Mouse (Mus musculus) stomach, postnatal 0 days (tissue): ENCODE measurements at regions not wholly inside any gene's neighbourhood (a gene's known extent, or its start where the extent isn't known, plus 50 kb on each side); places are given as distances from the start of the nearest gene placed in this dataset.

Experiments used
- CTCF ChIP-seq: IDR thresholded peaks from 2 replicates; pipeline ENCODE4 v1.5.1; 2016; ENCODE audit warnings: antibody characterized with exemption, low read depth, mild to moderate bottlenecking, moderate library complexity
- EP300 ChIP-seq: optimal IDR thresholded peaks from 2 replicates; pipeline ENCODE3; 2016; ENCODE audit warnings: antibody characterized with exemption

DNA sequence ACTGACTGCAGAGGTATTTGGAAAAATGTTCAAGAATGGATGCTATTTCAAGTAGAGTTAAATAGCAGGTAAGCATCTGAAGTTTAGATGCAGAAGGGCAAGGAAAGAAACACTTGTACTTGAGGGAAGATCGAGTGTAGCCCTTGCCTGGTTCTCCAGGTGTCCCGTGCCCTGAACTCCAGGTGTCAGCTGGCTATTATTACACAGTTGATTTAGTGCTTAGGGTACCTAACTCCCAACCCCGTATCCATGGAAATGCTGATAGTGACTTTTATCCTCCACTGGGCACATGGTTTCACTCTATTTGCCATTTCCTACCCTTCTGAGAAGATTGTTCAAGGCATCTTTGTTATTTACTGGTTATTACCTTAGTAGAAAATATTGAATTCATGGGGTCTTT lies 86.6 kb upstream of the Gnpda2 start:
- TF ChIP-seq CTCF (no peak), EP300 (no peak)
